Mouse (Mus musculus) kidney, postnatal 4 days (tissue): ENCODE results near the gene Saa2.
"Not testable (repeated sequence)": the region's sequence is repeated elsewhere in the genome, so short reads cannot be mapped to it uniquely, and the experiment has no call there.

Experiments used
- DNase-seq, 2 experiments: peaks; one replicate each; pipeline ENCODE4 v3.0.0; 2021; ENCODE audit warnings: mixed read lengths in 2 of 2

The Saa2 gene

DNA sequence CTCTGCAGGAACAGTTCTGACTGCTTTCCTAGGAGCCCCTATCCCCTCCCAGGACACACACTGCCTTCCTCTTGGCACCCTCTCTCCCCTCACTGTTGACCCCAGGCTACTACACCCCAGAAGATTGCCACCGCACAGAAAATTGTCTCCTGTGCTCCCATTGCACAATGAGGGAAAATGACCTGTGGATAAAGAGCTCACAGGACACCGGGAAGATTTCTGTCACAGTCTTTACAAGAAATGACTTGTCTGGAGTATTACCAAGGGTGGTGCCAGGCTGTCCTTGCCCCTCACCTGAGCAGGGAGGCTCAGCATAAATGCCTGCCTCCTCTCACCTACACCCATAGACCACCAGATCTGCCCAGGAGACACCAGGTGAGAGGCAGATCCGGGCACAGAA, at the start of gene Saa2:
Gene Saa2, plus strand, starts transcription at position 301 of the 400 bp plus-strand sequence.
- DNase-seq = no peak

DNA sequence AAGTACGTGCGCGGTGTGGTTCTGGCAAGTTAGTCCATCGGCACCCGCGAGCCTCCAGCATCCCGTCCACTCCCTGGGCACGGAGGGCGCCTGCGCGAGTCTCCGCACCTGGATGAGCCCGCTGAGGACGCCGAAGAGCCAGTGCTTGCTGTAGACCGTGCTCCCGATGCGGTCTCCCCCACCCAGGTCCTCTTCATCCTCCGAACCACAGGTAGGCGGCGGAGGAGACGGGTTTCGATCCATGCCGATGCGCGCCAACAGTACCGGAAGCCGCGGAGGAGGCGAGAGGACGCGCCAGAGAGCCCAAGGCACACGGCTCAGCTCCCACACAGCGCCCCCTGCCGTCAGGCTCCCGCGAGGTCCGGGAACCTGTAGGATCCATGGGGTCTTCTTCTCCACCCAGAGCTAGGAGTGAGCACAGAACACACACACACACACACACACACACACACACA, 41.2 kb upstream of the Saa2 start, which contains the start of gene Saal1:
Gene Saal1, minus strand, starts transcription at position 291 of the 455 bp plus-strand sequence.
- DNase-seq = peak; percentile 95

DNA sequence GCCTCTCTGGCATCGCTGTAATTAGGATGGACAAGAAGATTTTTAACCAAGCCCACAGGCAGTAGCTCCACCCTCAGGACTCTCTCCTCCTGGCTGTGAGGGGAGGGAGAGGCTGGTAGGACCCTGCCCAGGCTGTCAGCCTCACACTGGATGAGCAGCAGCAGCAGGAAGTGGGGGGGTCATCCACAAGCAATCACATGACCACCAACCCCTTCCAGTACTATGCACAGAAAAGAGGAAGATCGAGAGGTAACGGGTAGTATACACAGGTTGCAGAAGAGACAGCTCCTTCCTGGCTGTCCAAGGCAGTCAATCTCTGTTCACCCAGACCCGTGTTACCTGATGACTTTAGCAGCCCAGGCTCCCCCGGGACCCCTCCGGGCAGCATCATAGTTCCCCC, 39.3 kb upstream of the Saa2 start:
- DNase-seq = no peak

DNA sequence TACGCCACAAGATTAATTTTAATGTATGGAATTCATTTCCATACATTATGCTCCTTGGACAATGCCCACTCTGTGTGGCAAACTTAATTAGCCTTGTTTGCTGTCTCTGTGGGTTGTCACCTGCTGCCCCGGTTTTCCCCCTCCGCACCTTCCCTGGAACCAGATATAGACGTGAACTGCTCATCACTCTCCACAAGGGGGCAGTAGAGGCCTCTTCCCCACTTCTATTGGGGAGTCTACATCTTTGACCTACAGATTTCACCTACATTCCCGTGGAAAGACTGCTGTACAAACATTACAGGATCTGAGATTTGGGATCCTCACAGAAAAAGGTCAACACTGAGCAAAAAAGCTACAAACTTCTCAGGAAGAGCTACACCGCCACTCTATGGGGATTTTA, 37.1 kb upstream of the Saa2 start:
- DNase-seq = peak; percentile 73

DNA sequence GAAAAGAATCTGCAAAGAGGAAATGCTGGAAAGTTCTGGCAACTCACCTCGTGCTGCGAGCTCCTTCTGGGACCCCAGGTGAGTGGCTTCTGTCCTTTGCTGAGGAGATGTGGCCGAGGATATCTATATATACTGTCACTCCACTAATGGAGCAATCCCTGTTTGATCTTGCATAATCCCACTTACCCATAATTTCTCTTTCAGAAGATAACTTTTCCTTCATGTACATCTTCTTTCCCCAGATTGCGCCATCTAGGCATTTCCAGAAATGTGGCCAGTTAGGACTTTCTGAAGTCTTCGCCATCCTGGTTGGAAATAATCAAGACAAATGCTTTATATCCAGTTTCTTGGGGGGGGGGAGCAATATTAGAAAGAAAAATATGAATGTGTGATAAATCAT, 36.0 kb upstream of the Saa2 start, which contains the start of gene Saa3:
Gene Saa3, minus strand, starts transcription at position 101 of the 400 bp plus-strand sequence.
- DNase-seq = no peak

DNA sequence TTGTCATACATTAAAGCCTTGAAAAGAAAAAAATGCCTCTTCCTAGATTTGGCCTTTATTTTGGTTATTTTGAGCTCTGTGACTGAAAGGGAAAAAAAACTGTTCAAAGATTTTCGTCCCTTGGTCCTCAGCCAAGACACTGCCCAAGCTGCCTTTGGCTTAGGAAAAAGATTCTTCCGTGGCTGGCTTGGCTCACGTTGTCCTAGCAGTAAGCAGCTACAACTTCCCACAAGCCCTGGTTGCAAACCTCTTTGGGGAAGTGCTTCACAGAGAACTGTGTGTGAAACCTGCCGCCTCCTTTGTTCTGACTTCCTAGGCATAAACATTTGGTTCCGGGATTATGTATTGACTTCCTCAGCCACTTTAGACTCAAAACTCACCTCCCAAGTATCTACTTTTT, 34.7 kb upstream of the Saa2 start:
- peak; percentile 5 to 12 for DNase-seq

DNA sequence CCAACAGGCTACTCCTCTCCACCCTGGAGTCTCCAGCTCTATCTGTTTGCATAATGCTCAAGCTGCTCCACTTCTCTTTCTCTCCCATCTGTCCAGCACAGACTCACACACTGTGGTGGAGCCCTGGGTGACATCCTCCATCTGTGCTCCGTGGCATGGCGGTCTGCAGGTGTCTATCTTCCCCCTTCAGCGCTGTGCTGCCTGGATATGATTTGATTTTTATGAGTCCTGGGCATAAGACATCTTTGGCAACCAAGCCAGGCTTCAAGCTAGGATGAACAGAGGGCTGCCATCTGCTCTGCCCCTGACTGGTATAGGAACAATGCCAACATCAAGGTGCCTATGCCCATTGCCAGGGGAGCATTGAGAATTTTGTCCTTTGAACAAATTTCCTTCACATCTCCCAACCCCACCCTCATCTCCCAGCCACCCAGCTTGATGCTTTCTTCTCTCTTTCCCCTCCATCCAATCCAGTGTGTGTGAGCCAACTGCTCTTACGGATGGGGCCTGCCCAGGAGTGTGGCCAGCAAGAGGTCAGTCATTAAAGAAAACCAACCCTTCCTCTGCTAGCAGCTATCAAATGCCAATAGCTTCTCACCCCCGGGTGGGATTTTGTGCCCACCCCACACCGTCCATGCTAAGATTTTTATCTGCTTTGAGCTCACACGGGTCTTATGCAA, 32.9 kb upstream of the Saa2 start:
- no peak for DNase-seq

DNA sequence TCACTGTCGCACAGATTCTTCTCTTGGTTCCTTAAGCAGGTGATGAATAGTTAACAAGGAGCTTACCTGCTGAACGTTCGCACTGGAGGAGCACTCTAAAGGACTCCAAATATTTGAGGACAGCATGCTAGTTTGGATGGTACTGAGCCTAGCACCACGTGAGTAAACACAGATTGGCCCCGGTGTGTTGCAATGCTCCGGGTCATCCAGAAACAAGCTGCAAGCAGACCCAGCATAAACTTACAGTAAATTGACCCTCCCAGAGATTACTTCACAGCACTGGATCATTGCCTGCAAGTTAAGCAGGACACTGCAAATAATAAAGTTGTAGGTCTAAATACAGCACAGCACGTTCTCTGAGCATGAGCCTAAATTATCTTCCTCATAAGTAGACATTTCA, 32.1 kb upstream of the Saa2 start:
- no peak for DNase-seq

DNA sequence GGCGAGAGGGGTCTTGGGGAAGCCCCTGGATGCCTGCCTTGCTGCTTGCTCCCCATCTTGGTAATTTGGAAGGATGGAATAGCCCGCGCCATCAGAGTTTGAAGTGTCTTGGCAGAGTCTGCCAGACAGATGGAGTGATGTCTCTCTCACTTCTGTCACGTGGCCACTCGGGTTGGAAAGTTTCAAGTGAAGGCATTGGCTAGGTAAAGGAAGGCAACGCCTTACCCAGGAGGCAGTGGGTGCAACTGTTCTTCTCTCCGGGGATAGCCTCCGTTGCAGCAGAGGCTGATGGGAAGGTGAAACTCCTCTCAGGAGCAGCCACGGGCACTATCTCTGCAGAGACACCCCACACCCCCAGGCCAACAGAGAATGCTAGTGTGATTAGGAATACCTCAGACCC, 31.1 kb upstream of the Saa2 start:
- DNase-seq = no peak

DNA sequence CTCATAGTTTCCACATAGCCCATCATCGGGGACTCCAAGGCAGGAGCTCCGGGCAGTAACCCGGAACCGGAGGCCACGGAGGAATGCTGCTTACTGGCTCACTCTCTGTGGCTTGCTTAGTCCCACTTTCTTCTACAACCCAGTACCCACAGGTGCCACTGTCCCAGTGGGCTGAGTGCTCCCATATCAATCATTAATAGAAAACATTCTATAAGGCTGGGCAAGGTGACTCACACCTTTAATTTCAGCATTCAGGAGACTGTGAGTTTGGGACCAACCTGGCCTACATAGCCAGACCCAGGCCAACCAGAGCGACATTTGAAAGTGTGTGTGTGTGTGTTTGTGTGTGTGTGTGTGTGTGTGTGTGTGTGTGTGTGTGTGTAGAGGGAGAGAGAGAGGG, 28.2 kb upstream of the Saa2 start:
- no peak for DNase-seq

DNA sequence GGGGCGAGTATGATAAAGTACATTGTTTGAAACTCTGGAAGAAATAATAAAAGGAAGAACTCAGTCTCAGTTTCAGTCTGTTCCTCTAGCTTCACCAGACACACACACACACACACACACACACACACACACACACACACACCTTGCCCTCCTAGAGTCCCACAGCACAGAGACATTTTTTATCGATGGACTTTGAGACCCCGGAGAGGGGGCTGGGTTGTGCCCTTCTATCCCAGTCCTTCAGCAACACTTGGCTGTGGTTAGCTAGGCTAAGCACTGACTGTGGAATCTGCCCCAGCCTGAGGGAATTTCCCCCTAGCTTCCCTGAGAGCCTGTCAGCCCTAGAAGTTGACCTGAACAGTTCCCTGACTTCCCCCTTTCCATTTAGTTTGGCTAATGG, 27.7 kb upstream of the Saa2 start:
- peak; percentile 17 to 40 for DNase-seq

DNA sequence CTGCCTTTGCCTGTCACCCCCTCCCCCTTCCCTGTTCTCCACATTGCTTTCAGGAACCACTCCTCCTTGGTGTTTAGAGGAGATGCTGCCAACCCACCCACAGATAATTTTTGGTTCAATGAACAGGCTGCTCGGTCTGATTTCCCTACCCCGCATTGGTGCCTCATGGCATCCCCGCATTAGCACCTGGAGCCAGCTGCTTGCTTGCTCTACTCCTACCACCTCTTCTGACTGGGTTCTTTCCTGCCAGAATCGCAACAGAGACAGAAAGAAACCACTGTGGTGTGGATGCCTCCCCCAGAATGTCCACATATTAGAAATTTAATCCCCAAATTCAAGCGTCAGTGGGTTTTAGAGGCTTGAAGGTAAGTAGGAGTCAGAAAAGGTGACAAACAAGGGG, 27.2 kb upstream of the Saa2 start:
- peak; percentile 10 to 19 for DNase-seq

DNA sequence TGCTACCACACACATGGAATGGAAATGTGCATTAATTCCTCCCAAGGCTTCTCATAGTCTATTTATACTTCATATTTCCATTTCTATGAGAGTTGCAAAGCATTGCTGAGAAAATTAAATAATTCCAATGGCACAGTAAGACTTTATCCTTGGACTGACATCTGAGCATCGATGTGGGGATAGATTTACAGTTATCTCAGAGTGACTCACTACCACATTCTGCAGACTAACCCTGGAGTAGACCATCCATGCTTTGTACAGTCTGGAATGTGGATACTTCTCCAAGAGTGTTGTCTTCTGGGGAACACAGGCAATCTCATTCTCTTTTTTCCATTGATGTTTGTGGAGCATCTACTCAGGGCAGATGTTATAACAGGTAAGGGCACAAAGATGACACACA, 24.0 kb upstream of the Saa2 start:
- no peak for DNase-seq

DNA sequence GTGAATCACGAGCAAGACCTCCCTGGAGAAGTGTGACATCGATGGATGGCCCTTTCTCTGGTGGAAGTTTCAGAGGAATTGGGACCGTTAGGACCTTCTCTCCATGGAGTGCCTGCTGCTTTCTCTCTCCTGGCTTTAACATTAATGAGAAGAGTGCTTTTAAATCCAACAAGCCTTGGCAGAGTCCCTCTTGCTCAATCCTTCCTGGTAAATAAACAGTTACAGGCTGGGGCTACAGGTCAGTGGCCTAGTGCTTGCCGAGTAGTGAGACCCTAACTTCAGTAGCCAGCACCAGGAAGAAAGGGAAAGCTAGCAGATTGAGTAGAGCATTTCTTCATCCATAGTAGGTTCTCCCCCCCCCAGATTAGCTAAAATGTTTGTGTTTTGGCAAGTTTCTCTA, 19.1 kb upstream of the Saa2 start, which contains the start of gene Saa4:
Gene Saa4, minus strand, starts transcription at position 146 of the 400 bp plus-strand sequence.
- no peak for DNase-seq

DNA sequence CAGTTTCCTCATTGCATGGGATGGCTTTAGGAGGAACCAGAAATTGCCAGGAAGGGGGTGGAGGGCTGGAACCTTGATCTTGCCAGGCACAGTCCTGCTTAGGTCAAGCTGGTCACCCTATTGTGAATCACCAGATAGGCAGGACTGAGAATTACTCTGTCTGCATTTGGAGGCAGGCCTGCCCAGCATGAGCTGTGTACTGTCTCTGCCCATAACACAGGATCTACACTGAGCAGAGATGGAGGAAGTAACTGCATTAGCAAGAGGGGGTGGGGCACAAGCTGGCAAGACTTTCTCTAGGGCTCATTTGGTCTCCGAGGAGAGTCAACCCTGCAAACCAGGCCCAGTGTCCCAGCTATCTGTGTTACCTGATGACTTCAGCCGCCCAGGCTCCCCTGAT, 16.6 kb upstream of the Saa2 start:
- DNase-seq = no peak

DNA sequence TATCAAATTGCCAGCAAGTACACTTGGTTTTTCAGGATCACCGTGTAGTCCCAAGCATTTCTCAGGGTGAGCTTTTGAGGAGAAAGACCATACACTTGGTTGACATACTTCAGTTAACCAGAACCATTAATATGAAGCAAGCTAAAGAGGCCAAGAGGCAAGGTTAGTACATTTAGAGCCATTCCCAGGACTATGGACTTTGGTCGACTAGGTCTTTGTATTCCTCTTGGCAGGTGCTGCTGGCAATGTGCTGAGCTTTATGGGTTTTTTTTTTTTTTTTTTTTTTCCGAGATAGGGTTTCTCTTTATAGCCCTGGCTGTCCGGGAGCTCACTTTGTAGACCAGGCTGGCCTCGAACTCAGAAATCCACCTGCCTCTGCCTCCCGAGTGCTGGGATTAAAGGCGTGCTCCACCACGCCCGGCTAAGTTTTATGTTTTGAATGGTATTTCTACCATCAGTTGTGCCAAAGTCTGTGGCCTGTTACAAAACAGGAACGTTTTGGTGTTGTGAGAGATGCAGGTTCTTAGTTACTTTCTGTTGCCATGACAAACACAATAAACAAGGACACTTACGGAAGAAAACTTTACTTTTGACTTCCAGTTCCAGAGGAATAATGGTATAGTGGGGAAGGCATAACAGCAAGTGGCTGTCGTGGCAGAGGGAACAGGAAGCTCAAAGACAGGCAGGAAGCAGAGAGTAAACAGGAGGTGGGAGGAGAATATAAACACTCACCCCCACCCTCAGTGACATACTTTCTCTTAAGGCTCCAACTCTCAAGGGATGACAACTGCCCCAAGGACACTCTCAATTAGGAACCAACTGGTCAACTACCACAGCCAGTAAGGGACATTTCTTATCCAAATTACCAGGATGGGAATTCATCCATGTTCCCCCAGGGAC, 12.8 kb upstream of the Saa2 start:
- no peak for DNase-seq

DNA sequence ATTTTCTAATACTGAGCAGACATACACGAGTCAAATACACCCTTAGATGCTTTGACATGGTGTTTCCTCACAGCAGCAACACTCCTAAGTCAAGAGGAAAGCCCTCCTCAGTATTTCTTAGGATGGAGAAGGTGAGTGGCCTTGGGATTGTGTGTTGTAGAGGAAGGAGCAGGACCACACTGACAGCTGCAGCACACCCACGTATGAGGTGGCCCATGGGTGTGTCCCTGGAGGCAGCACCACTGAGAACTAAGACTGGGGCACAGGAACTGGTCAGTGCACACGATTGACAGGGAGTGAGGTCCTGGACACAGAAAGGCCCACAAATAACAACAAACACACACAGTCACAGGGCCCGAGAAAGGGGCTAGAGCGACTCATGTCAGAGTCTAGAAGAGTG, 11.5 kb upstream of the Saa2 start:
- not testable (repeated sequence) for DNase-seq

DNA sequence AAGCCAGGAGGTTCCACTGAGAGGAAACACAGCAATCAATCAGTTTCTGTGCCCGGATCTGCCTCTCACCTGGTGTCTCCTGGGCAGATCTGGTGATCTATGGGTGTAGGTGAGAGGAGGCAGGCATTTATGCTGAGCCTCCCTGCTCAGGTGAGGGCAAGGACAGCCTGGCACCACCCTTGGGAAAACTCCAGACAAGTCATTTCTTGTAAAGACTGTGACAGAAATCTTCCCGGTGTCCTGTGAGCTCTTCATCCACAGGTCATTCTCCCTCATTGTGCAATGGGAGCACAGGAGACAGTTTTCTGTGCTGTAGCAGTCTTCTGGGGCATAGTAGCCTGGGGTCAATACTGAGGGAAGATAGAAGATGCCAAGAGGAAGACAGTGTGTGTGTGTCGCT, 8.7 kb upstream of the Saa2 start, which contains the start of gene Saa1:
Gene Saa1, minus strand, starts transcription at position 101 of the 400 bp plus-strand sequence.
- not testable (repeated sequence) for DNase-seq

DNA sequence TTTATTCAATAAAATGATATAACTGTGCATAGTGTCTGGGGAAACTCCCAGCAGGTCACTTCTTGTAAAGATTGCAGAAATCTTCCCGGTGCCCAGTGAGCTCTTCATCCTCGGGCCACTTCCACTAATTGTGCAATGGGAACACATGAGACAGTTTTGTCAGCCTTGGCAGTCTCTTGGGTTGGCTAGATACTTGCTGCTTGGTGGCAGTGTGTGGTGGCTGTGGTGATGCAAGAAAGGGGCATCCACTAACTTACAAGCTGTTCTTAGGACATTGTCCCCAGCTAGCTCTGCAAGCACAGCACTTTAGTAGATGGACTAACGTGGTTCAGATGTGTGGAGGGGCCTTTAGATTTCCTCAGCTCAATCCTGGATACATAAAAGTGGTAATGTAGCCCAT, 5.8 kb upstream of the Saa2 start:
- DNase-seq = no peak

DNA sequence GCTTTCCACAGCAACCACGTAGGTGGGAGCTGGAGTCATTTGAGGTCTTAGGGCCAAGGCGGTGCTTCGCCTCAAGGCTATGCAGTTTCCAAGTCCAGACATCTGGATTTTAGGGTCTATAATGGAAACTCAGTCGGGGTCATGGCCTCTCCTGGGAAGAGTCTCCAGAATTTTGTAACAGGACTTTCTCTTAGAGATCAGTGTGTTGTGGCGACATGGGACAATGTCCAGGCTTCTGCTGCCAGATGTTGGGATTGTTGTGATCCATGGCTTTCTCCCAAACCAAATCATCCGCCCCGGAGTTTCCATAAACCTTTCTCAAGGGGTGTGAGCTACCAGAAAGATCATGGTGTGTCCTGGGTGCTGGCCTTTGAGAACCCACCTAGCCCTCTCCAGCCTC, 5.2 kb upstream of the Saa2 start:
- no peak for DNase-seq

DNA sequence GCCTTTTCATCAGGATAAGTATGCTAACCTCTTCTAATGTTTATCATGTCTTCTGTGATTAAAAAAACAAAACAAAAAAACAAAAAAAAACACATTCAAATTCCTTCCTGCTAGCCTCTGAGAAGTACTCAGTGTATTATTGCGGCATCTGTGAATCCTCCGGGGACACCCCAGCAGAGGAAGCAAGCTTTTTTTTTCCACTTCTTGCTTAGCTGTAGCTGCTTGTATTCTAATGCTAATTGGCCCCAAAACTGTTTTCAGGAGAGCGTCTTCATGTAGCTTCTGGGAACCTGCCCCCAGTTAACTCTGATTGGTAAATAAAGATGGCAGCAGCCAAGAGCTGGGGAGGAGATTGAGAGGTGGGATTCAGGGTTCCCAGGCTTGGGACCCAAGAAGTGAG, 3.1 kb upstream of the Saa2 start:
- DNase-seq = no peak

DNA sequence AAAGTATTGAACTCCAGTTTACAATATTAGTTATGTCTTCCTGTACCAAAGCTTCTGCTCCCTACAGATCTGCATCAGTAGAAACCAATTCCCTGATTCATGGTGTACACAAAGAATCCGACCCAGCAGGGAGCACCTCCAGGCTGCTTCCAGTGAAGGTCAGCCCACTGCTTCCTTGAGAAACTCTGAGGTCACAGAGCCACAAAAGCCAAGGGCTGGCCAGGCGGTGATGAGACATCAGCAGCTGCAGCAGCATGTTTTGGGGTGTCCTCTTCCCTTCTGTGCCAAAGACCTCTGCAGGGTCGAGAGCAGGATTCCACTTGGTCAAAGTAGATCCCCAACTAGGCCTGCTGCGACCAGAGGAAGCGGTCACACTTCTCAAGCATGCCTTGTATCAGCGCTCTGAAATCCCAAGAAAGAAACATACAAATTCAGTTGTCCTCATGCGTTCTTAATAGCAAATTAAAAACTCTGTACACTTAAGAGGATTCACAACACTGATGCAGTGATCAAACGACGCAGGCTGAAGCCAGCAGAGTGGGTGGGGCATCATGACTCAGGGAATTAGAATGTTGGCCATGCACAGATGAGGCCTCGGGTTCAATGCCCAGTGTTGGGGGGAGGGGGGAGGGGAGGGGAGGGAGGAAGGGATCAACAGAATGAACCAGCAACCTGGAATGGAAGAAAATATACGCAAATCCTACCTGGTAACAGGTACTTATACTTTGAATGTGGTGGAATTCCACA, 9.6 kb downstream of the Saa2 start:
- no peak for DNase-seq

DNA sequence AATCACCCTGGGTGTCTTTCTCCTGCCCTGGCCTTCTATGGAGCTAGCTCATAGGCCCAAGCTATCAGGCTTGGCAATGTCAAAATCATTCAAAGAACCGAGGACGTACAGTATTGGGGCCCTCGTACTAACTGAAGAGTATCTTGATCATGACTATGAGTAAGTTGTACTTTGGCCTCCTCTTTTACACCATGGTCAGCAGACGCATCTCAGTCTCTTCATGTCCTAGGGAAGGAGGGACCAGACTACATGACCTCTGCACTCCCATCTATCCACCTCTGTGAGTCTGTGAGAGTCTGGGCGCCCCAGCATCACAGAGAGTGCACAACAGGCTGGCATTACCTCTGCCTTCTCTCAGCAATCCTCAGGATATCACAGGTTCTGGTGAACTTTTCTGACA, 11.0 kb downstream of the Saa2 start:
- DNase-seq = no peak
